Mouse (Mus musculus) right cerebral cortex, postnatal 4 days (tissue): ENCODE results near the gene Adamtsl3.

Experiments used
- DNase-seq: peaks from one replicate; pipeline ENCODE4 v3.0.0-alpha.2; 2022

Gene Adamtsl3

DNA sequence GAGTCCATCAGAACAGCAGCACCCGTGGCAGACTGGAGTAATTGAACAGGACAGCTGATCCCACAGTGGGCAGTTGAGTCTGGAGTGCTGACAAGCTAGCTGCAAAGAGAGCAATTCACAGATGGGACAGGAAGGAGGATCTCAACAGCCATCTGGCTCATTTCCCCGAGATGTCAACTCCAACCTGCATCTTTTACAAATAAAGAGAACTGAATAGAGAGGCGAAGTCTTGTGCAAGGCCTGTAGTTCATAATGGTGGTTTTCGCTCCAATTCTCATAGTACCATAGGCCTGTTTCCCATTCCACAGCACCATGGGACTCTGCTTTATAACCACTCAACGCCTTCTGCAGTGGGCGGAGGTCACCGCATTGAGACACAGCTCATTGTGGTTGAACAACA, 195.9 kb downstream of the Adamtsl3 start:
- DNase-seq, result no peak

DNA sequence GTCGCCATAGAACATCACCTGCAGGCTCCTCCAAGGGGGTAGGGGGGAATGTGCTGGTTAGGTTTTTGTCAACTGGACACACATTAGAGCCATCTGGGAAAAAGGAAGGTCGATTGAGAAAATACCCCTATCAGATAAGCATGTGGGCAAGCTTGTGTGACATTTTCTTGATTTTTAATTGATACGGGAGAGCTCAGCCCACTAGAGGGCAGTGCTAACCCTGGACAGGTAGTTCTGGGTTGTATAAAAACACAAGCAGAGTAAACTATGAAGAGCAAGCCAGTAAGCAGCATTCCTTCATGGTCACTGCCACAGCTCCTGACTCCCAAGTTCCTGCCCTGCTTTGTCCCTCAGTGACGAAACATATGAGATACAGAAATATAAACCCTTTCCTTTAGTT, 197.7 kb downstream of the Adamtsl3 start:
- DNase-seq, result no peak

DNA sequence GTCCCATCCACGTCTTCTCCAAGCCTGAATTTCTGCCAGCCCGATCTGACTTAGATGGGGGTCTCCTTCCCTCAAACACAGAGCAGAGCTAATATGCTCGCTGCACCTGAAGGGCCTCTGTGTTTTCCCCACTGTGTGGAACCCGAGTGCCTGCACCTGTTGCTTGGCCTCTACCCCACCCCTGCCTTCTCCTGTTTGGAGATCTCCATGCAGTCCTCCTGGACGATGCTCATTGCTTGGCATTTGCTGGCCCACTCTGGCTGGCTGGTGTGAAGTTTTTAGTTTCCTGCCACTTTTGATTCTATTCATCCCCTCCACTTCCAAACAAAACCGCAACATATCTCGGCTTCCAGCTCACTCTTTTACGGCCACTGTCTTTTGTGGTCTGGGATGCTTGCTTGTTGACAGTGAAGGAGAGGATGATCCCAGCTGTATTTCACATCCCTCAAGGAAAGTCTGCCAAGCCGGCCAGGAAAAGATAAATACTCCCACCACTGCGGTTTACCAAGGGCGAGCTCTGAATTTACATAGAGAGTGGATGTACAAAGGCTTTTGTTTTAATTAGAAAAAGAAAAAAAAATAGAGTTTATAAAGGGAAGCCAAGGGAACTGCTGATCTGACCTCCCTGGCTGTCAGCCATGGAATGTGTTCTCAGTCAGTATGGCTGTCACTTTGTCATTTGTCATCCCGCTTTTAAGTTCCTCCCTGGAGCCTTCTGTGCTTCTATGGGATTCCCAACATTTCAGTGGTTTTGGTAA, 198.4 kb downstream of the Adamtsl3 start:
- DNase-seq, result no peak

DNA sequence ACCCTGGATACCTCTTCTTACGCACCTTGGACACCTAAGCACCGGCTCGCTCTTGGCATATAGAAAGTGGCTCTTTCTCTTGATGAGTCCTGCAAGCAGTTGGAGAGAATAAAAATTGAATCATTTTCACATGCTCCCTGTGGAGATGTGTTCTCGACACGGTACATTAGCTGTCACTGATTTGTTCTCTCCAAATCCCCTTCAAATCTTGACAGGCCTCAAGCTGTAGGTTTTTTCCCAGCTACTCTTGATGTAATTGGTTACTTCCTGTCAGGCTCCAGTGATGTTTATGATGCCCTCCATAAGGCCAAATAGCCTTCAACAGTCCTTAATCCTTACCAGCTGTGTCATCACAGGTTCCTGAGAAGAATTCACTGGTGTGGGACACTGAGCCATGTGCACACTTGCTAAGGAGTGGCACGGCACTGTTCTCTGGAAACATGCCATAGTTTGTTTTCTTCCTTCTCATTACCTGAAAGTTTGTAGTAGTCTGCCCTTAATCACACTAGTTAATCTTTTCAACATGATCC, 209.0 kb downstream of the Adamtsl3 start:
- no peak for DNase-seq

DNA sequence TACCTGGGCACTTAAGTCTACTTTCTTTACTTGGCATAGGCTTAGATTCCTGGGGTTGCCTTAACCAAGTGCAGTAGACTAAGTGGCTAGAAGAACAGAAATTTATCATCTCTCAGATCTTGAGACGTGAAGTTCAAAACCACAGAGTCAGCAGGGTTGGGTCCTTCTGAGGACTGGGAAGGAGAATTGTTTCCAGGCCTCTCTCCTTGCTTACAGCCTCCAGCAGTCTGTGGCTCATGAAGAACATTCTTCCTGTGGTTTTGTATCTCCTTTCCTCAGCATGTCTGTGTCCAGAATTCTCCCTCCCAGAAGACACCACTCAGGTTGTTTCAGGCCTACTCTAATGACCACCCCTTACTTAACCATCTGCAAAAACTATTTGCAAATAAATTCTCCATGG, 216.5 kb downstream of the Adamtsl3 start:
- no peak for DNase-seq

DNA sequence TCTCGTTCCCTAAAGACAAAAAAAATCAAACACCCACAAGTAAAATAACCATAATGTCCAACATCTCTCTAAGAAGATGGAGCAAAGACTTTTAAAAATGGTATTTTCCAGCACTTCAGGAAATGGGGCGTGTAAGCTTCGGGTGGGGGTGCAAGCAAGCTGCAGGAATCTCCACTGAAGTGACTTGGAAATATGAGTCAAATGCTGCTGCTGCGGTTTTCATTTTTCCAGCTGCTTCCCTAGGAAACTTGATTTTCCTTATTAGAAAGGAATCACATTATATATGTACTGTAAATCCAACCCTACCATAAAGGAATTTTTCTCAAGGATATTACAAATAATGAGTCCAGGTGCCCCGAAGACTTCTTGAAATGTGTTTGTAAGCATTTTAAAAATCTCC, 220.3 kb downstream of the Adamtsl3 start:
- DNase-seq, result no peak

DNA sequence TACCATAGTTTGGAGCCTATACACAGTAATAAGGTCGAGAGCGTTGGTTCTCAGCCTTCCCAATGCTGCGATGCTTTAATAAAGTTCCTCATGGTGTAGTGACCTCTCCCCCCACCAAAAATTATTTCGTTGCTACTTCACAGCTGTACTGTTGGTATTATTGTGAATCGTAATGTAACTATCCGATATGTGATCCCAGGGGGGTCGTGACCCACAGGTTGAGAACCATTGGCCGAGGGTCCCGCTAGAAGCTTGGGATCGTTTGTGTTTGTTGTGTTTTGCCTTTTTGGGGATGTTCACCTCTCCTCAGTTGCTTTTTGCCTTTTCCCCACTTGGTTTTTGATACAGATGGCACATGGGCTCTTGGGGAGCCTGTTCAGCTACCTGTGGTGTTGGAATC, 220.9 kb downstream of the Adamtsl3 start:
- DNase-seq, result no peak

DNA sequence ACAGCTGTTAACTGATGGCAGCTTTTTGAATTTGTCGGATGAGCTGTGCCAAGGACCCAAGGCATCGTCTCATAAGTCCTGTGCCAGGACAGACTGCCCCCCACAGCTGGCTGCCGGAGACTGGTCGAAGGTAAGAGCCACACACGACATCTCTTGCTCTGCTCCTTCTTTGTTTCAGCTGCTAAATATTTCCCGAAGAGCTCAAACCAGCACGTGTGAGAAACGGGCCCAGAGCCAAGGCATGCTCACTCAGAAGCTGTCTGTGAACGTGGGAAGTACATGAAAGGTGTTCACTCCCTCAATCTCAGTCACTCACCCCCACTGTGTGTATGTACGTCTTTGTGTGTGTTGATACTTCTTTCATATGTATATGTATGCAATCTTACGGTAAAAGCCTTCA, 221.6 kb downstream of the Adamtsl3 start:
- peak; percentile 21 for DNase-seq

DNA sequence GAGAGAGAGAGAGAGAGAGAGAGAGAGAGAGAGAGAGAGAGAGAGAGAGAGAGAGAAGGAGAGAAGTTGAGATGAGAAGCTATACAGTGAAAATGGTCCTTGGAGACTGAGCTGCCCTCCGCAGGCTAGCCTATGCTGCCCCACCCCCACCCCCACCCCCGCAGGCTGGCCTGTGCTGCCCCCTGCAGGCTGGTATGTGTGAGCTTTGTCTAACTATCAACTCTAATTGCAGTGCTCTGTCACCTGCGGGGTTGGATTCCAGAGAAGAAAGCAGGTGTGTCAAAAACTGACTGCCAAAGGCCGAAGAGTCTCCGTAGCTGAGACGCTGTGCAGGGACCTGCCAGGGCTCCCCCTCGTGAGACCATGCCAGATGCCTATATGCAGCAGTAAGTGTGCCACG, 231.2 kb downstream of the Adamtsl3 start:
- no peak for DNase-seq

DNA sequence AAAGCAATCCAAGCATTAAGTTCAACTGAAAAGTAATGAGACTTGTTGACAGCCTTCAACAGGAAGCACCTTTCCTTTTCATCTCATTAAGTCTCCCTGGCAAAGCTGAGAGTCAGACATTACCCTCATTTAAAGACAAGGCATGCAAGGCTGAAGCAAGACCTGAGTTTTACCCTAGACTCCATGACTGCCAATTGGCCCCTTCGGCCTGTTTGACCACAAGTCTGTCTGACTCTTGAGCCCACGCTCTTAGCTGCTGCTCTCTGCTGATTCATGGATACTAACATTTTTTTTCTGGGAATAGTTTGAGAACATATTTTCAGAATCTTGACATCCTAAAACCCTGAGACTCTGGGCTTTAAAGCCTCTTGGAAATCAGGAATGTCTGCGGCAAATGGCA, 232.3 kb downstream of the Adamtsl3 start:
- no peak for DNase-seq

DNA sequence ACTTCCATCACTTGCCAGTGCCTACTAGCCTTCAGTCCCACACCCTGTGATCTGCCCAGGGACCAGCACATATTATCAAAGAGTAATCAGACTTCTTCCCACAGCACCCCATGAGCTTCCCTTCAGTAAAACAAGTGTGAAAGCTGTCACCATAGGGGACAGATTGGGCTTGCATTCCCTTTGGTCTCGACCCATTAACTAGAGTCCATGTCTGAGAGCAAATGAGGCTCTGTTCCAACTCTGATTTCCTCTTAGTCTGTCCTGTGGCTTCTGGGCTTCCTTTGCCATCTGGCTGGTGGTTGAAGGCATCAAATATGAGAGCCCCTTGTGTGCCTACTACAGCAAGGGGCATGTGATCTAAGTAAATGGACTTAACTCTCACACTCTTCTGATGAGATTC, 237.5 kb downstream of the Adamtsl3 start:
- DNase-seq, result no peak

DNA sequence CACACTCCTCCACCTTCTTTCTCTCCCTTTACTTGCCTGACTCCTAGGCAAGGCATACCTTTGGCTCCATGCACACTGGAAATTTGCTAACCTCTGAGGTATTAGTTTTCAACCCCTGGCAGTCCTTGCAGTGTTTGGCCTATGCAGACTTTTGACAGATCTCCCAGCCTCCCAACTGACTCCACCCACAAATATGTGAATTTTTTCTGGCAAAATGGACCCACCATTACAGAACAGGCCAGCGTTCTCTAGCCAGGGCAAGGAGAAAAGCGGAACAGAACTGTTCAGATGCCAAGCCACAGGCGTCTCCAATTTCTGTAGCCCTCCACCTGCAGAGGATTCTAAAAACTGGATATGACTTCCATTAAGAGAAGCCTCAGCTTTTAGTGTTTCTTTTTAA, 244.5 kb downstream of the Adamtsl3 start:
- no peak for DNase-seq

DNA sequence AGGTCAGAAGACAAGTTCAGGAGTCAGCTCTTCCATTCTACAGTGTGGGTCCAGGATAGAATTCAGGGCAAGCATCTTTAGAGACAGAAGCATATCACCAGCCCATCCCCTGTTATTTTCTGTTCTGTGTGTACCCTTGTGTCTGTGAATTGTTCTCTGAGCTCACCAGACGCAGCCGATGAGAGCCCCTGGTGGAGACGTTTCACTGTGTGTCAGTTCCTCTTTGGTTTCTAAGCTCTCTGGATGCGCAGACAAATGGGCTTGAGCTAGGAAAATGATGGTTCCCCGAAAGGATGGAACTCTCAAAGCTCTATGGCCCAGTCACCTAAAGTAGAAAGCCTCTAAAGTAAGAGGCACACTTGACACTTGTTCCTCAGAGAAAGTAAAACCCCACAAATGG, 246.3 kb downstream of the Adamtsl3 start:
- no peak for DNase-seq

DNA sequence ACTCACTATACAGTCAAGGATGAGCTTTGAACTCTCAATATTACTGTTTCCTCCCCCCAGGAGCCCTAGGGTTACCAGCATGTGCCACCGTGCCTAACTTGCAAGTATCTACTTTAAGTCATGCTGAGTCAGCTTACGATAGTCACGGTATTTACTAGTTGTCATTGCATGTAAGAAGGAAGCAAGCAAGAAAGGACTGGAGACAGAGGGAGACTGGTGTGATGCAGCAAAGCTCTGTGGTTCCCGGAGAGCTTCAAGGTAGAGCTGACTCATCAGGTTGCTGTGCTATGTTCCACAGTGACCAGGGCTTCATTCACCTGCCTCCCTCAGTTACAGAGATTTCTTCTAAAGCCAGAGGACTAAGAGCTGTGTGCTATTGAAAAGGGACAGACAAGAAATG, 247.0 kb downstream of the Adamtsl3 start:
- DNase-seq, result no peak

DNA sequence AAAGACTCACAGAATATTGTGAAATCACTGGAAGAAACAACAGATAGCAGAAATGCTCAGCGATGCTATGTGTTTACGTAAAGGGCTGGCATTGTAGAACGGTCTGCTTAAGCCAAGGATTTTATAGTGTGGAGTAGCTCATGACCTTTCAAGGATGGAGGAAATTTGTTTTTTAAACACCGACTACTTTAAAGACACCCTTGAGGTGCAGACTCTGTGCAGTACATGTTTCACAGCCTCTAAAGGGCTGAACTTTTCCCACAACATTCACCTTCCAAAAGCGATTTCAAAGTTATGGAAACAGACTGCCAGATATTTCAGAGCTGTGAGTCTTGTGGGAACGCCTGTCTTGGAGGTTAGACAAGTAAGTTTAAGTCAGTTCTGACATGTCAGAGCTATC, 255.4 kb downstream of the Adamtsl3 start:
- DNase-seq, result no peak

DNA sequence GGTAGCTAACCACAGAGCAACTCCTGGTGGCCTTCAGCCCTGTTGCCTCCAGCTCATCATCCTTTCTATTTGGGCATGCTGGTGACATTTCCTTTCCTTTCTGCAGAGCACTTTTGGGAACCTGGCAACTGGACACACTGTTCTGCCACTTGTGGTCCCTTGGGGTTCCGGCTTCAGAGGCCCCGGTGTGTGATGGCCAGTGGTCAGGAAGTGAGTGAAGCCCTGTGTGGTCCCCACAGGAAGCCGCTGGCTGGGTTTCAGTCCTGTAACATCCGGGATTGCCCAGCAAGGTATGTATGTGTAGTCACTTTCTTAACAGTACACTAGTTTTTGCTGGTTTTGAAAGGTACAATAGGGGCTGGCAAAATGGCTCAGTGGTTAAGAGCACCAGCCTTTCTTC, 266.5 kb downstream of the Adamtsl3 start:
- no peak for DNase-seq

DNA sequence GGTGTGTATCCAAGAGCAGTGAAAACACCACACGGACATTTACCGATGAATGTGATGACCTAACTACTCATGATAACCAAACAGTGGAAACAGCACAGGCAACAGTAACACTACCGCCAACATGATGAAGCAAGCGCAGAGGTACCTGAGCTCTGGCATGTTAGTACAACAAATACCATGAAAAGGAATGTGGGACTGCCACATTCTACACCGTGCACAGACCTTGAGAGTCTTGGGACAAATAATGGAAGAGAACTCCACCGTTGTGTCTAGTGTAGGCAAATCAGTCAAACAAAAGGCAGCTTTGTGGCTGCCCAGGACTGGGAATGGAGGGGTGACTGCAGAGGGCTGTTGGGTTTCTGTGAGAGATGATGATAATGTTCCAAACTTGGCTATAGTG, 269.9 kb downstream of the Adamtsl3 start:
- no peak for DNase-seq

DNA sequence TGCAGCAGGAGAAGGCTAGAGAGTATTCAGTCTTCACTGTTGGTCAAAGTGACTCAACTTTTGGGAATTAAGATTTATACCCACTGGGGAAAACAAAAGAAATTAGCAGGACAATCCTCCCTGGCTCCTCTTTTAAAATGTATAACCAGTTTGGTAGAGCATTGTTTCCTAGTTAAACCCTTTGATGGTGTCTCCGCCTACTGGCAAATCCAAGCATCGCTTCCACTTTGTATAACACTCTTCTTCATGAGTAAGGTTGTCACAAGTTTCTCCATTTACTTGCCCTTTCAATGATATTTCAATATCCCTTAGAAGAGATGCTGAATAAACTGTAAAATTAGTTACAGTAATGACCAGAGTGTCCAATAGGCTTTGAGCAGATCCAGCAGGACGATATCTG, 274.1 kb downstream of the Adamtsl3 start:
- DNase-seq, result peak; percentile 12

DNA sequence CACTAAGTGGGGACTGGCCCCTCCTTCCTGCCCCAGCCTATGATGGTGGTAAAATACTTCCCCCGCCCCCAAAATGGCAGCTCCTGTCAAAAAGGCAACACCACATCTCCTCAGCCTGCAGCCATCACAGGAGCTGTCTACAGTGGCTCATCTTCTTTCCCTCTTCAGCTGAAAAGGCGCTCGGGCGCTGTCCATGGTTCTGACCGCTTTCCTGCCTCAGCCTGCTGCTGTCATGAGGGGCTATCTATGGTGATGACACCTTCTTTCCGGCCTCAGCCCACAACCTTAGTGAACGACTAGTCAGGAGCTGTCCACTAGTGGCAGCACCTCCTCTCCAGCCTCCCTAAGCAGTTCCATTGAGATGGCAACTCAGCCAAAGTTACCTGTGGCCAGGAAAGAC, 289.8 kb downstream of the Adamtsl3 start:
- DNase-seq, result no peak

DNA sequence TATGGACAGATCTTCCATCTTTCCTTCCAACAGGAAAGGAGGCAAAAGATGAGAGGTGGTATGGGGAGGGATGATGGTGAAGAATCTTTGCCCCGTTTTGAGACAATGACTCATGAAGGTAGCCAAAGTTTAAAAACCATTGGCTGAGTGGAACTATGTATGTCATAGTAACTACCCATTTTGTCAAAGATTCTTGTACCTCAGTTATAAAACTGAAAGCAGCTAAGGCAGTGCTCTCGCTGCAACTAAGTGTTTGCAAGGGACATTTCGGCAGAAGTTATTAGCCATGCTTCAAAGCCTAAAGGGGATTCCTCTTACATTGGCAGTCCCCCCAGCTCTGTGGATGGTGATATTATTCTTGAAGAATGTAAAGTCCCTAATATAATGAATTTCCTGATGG, 311.7 kb downstream of the Adamtsl3 start:
- DNase-seq, result no peak

DNA sequence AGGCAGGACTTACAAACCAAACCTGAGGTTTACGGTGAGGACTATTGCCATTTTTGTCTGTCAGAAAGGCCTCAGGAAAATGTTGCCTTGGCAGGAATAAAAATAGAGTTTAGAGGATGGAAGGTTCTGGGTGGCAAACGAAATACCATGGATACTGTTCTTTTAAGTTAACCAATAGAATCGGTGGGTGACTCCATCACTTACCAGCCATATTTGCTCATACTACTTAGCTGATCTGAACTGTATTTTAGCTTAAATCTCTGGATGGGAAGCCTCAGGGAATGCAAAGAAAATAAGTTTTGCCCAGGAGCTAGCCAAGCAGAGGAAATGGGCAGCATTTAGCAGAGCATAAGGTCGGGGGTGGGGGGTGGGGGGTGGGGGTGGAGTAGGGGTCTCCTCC, 312.4 kb downstream of the Adamtsl3 start:
- DNase-seq, result no peak

DNA sequence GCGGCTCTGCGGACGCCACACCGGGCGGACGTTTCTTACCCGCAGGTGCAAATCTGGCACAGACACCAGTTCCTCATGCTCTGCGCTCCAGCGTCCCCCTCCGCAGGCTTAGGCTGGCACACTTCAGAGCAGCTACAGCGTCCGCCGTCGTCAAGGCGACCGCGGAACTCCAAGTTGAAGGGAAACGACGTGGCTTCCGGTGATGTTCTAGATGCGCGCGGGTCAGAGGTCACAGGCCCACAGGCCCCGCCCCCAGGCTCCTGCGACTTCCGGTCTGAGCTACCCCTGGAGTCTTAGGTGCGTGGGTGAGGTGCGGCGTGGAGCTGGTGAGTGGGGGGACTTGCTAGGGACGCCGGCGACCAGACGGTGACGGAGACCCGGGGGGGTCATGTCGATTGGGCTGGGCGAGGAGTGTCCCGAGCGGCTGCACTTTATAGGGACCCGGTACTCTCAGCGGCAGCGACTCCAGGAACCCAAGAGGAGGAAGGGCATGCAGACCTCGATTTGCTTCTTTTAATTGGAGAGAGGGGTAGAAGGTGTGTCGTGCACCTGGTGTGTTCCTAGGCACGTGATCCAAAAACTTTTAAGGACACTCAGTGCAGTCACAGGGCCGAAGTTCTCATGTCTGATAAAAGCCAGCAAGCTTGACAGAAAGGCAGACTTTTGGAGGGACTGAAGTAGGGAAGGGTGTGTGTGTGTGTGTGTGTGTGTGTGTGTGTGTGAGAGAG, 313.0 kb downstream of the Adamtsl3 start, which contains the start of the genes Saxo2 and Efl1:
Gene Saxo2 (minus strand): TSS at position 176 of the 728 bp plus-strand sequence.
Gene Efl1 (plus strand): TSS at position 262 of the 728 bp plus-strand sequence.
- DNase-seq, result peak; percentile 97

DNA sequence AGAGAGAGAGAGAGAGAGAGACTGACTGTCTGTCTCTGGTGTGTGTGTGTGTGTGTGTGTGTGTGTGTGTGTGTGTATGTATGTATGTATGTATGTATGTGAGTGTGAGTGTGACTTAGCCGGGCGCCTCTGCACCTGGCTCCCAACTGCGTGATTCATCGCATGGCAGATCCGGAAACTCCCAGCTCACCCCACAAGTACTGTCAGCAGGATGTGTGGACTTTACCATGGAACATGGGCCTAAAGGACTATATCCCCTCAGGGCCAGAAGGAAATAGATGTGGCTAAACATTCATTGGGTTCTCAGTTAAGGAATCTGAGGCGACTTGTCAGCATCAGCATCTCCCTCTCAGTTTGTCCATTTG, 313.6 kb downstream of the Adamtsl3 start:
- no peak for DNase-seq
